Mouse (Mus musculus): Measurements from ENCODE around the gene Kcnt1. TPM values are rescaled to one million over a fixed set of nuclear protein-coding genes. Genes with fewer than 3 reads are reported as not detected.
"Not testable (repeated sequence)": the region's sequence is repeated elsewhere in the genome, so short reads cannot be mapped to it uniquely, and the experiment has no call there.

Kcnt1 gene
- polyA plus RNA-seq (2015; fragmentation: Nextera tagmentation; extraction: Ambion mirVana), result 14.4 and 20.7 TPM in 2 replicates

GRCm38 (mm10) chr2:25863337-25864131 lies at the start of gene Kcnt1:
Kcnt1 (plus strand) TSS chr2:25863734.
- Histone ChIP-seq H3K4me1 (peaks cover 16% of the 10 kb centered on the region), H3K9me3 (no peaks in the 10 kb centered on the region), H3K27ac (no peak within 1 kb of the TSS), H3K4me3 (peak within 1 kb of the TSS; percentile 51), H3K4me2 (peak within 1 kb of the TSS; percentile 90), H3K36me3 (replicated peaks) (no peaks in the 10 kb centered on the region), H3K27me3 (replicated peaks) (peaks cover 13% of the 10 kb centered on the region), H3K9ac (peak within 1 kb of the TSS; percentile 31; the same call in 1 of the 2 replicates)
- peak; percentile 40 for ATAC-seq (replicated peaks)
- 1% methylated on average over 42 of the region's 53 CpGs for WGBS

- ATAC-seq (replicated peaks); H3K4me2 ChIP-seq; H3K9me3 ChIP-seq; H3K4me1 ChIP-seq; H3K27me3 ChIP-seq (replicated peaks); H3K9ac ChIP-seq; H3K36me3 ChIP-seq (replicated peaks); H3K27ac ChIP-seq; H3K4me3 ChIP-seq: not testable (repeated sequence)
- WGBS, result 77% methylated on average over 1 of the region's 1 CpGs
Observed at GRCm38 (mm10) chr2:25815748-25816147, 47.8 kb upstream of the Kcnt1 start, which contains the start of gene Glt6d1. Glt6d1 (minus strand) TSS chr2:25815848.

- no peak for ATAC-seq (replicated peaks)
- H3K9ac ChIP-seq, result no peak within 1 kb of the TSS
- no peaks in the 10 kb centered on the region for H3K4me1 ChIP-seq
- H3K27ac ChIP-seq, result no peak within 1 kb of the TSS
- no peaks in the 10 kb centered on the region for H3K9me3 ChIP-seq
- no peaks in the 10 kb centered on the region for H3K27me3 ChIP-seq (replicated peaks)
- H3K4me2 ChIP-seq, result no peak within 1 kb of the TSS
- no peak within 1 kb of the TSS for H3K4me3 ChIP-seq
- 86% methylated on average over 1 of the region's 1 CpGs for WGBS
- H3K36me3 ChIP-seq (replicated peaks), result no peaks in the 10 kb centered on the region
Observed at GRCm38 (mm10) chr2:25822806-25823205, 40.7 kb upstream of the Kcnt1 start, which contains the start of gene Lcn9. Lcn9 (plus strand) TSS chr2:25823153.

- Histone ChIP-seq H3K27ac (no peak overlapping the region), H3K4me1 (no peaks in the 10 kb centered on the region), H3K4me3 (no peak overlapping the region), H3K36me3 (replicated peaks) (no peaks in the 10 kb centered on the region), H3K4me2 (no peak overlapping the region), H3K27me3 (replicated peaks) (no peaks in the 10 kb centered on the region), H3K9ac (no peak overlapping the region), H3K9me3 (no peaks in the 10 kb centered on the region)
- ATAC-seq (replicated peaks), result no peak
- WGBS, result 86% methylated on average over 3 of the region's 3 CpGs
Observed at GRCm38 (mm10) chr2:25824751-25825150, 38.8 kb upstream of the Kcnt1 start.

GRCm38 (mm10) chr2:25828344-25828947 lies 35.1 kb upstream of the Kcnt1 start:
- Histone ChIP-seq H3K4me1 (no peaks in the 10 kb centered on the region), H3K4me2 (no peak overlapping the region), H3K9ac (no peak overlapping the region), H3K4me3 (no peak overlapping the region), H3K27me3 (replicated peaks) (no peaks in the 10 kb centered on the region), H3K9me3 (no peaks in the 10 kb centered on the region), H3K27ac (no peak overlapping the region), H3K36me3 (replicated peaks) (no peaks in the 10 kb centered on the region)
- 76% methylated on average over 8 of the region's 8 CpGs for WGBS
- ATAC-seq (replicated peaks), result no peak

GRCm38 (mm10) chr2:25830786-25831185 lies 32.7 kb upstream of the Kcnt1 start:
- 87% methylated on average over 3 of the region's 3 CpGs for WGBS
- H3K27me3 ChIP-seq (replicated peaks), result no peaks in the 10 kb centered on the region
- no peak overlapping the region for H3K4me2 ChIP-seq
- H3K9me3 ChIP-seq, result no peaks in the 10 kb centered on the region
- no peak overlapping the region for H3K27ac ChIP-seq
- H3K36me3 ChIP-seq (replicated peaks), result no peaks in the 10 kb centered on the region
- no peak overlapping the region for H3K9ac ChIP-seq
- no peak overlapping the region for H3K4me3 ChIP-seq
- ATAC-seq (replicated peaks), result no peak
- no peaks in the 10 kb centered on the region for H3K4me1 ChIP-seq

- WGBS, result 43% methylated on average over 5 of the region's 5 CpGs
Observed at GRCm38 (mm10) chr2:25836291-25836690, 27.2 kb upstream of the Kcnt1 start.

GRCm38 (mm10) chr2:25842161-25842560 lies 21.4 kb upstream of the Kcnt1 start:
- H3K36me3 ChIP-seq (replicated peaks), result no peaks in the 10 kb centered on the region
- no peak overlapping the region for H3K9ac ChIP-seq
- WGBS, result 82% methylated on average over 4 of the region's 4 CpGs
- no peak overlapping the region for H3K27ac ChIP-seq
- no peaks in the 10 kb centered on the region for H3K4me1 ChIP-seq
- no peak overlapping the region for H3K4me2 ChIP-seq
- H3K27me3 ChIP-seq (replicated peaks), result no peaks in the 10 kb centered on the region
- H3K9me3 ChIP-seq, result no peaks in the 10 kb centered on the region
- ATAC-seq (replicated peaks), result no peak
- no peak overlapping the region for H3K4me3 ChIP-seq

More at GRCm38 (mm10) chr2:25836291-25836690, 27.2 kb upstream of the Kcnt1 start:
- no peaks in the 10 kb centered on the region for H3K4me1 ChIP-seq
- no peak overlapping the region for H3K4me3 ChIP-seq
- H3K27ac ChIP-seq, result no peak overlapping the region
- no peak overlapping the region for H3K9ac ChIP-seq
- peak; percentile 71; the same call in 1 of the 2 replicates for ATAC-seq (replicated peaks)
- H3K36me3 ChIP-seq (replicated peaks), result no peaks in the 10 kb centered on the region
- H3K27me3 ChIP-seq (replicated peaks), result no peaks in the 10 kb centered on the region
- no peak overlapping the region for H3K4me2 ChIP-seq
- H3K9me3 ChIP-seq, result no peaks in the 10 kb centered on the region

GRCm38 (mm10) chr2:25842758-25843157 lies 20.8 kb upstream of the Kcnt1 start:
- Histone ChIP-seq H3K4me1 (no peaks in the 10 kb centered on the region), H3K4me3 (no peak overlapping the region), H3K27me3 (replicated peaks) (no peaks in the 10 kb centered on the region), H3K27ac (no peak overlapping the region), H3K9ac (no peak overlapping the region), H3K4me2 (no peak overlapping the region), H3K9me3 (no peaks in the 10 kb centered on the region), H3K36me3 (replicated peaks) (no peaks in the 10 kb centered on the region)
- 72% methylated on average over 1 of the region's 1 CpGs for WGBS
- ATAC-seq (replicated peaks), result no peak

- 88% methylated on average over 3 of the region's 3 CpGs for WGBS
- H3K36me3 ChIP-seq (replicated peaks), result no peaks in the 10 kb centered on the region
- no peaks in the 10 kb centered on the region for H3K9me3 ChIP-seq
- H3K4me2 ChIP-seq, result no peak overlapping the region
- no peak for ATAC-seq (replicated peaks)
- H3K27me3 ChIP-seq (replicated peaks), result no peaks in the 10 kb centered on the region
- H3K4me1 ChIP-seq, result no peaks in the 10 kb centered on the region
- no peak overlapping the region for H3K9ac ChIP-seq
- no peak overlapping the region for H3K27ac ChIP-seq
- no peak overlapping the region for H3K4me3 ChIP-seq
Observed at GRCm38 (mm10) chr2:25844097-25844496, 19.4 kb upstream of the Kcnt1 start.

GRCm38 (mm10) chr2:25846516-25846915 lies 17.0 kb upstream of the Kcnt1 start:
- ATAC-seq (replicated peaks), result no peak
- Histone ChIP-seq H3K36me3 (replicated peaks) (no peaks in the 10 kb centered on the region), H3K9me3 (no peaks in the 10 kb centered on the region), H3K27ac (no peak overlapping the region), H3K27me3 (replicated peaks) (no peaks in the 10 kb centered on the region), H3K9ac (no peak overlapping the region), H3K4me1 (no peaks in the 10 kb centered on the region), H3K4me3 (no peak overlapping the region), H3K4me2 (no peak overlapping the region)
- WGBS, result 85% methylated on average over 8 of the region's 8 CpGs

- no peaks in the 10 kb centered on the region for H3K27me3 ChIP-seq (replicated peaks)
- no peak within 1 kb of the TSS for H3K4me3 ChIP-seq
- H3K4me2 ChIP-seq, result no peak within 1 kb of the TSS
- ATAC-seq (replicated peaks), result no peak
- no peaks in the 10 kb centered on the region for H3K4me1 ChIP-seq
- no peak within 1 kb of the TSS for H3K9ac ChIP-seq
- H3K9me3 ChIP-seq, result no peaks in the 10 kb centered on the region
- 85% methylated on average over 14 of the region's 16 CpGs for WGBS
- no peak within 1 kb of the TSS for H3K27ac ChIP-seq
- no peaks in the 10 kb centered on the region for H3K36me3 ChIP-seq (replicated peaks)
Observed at GRCm38 (mm10) chr2:25847226-25847625, 16.3 kb upstream of the Kcnt1 start, which contains the start of gene Sohlh1. Sohlh1 (minus strand) TSS chr2:25847248.
